Mouse (Mus musculus) left cerebral cortex, postnatal 25 days (tissue): Measurements from ENCODE around the gene Olfr107. TPM values are rescaled to one million over a fixed set of nuclear protein-coding genes. Genes with fewer than 3 reads are reported as not detected.

Source experiments
- DNase-seq, 2 experiments: peaks; one replicate each; pipeline ENCODE4 v3.0.0; 2022; ENCODE audit warnings: low spot score in 2 of 2, mixed read lengths in 1 of 2
- intact Hi-C: fragments of 180-260 bp; cut with DNase I; formaldehyde crosslinking; loops from one replicate; pipeline ENCODE4 v1.15.1; 2025
- total RNA-seq, 2 experiments: library from RNA; stranded (reverse); gene quantifications; 2 replicates each; pipeline ENCODE4 v1.2.3; 2021

The Olfr107 gene
- total RNA-seq: not detected

- intact Hi-C loops: no loop called here
- DNase-seq: no peak
Observed at GRCm38 (mm10) chr17:37398926-37399325, at the start of gene Olfr107. TSS of gene Olfr107 (plus strand) at chr17:37399226.

GRCm38 (mm10) chr17:37359282-37359681 is 39.7 kb upstream of the Olfr107 start, which contains the start of gene Olfr104-ps:
TSS of gene Olfr104-ps (plus strand) at chr17:37359582.
- intact Hi-C loops: no loop called here
- no peak for DNase-seq

GRCm38 (mm10) chr17:37378733-37379132 is 20.3 kb upstream of the Olfr107 start, which contains the start of gene Olfr105-ps:
TSS of gene Olfr105-ps (plus strand) at chr17:37379033.
- intact Hi-C loops: no loop called here

GRCm38 (mm10) chr17:37390093-37390492 is 8.9 kb upstream of the Olfr107 start, which contains the start of gene Olfr106-ps:
TSS of gene Olfr106-ps (plus strand) at chr17:37390393.
- DNase-seq: no peak
- intact Hi-C loops: no loop called here

More at GRCm38 (mm10) chr17:37378733-37379132, 20.3 kb upstream of the Olfr107 start, which contains the start of gene Olfr105-ps:
- no peak for DNase-seq

- intact Hi-C loops: no loop called here
- DNase-seq: no peak
Observed at GRCm38 (mm10) chr17:37413380-37413779, 14.4 kb downstream of the Olfr107 start.

- no peak for DNase-seq
- intact Hi-C loops: no loop called here
Observed at GRCm38 (mm10) chr17:37445180-37445579, 46.2 kb downstream of the Olfr107 start, which contains the start of gene Olfr108. TSS of gene Olfr108 (plus strand) at chr17:37445480.

Other genes with a start within 250 kb of the Olfr107 start
- gene Olfr93, start 237.7 kb upstream of the Olfr107 start, total RNA-seq: not detected
- gene Ubd, start 205.3 kb upstream of the Olfr107 start, total RNA-seq: not detected
- gene Olfr94, start 198.2 kb upstream of the Olfr107 start, total RNA-seq: not detected
- gene Olfr95, start 186.1 kb upstream of the Olfr107 start, total RNA-seq: not detected
- gene Olfr96, start 179.1 kb upstream of the Olfr107 start, total RNA-seq: not detected
- gene Olfr97, start 161.9 kb upstream of the Olfr107 start, total RNA-seq: not detected
- not detected for gene Olfr98, start 135.5 kb upstream of the Olfr107 start, total RNA-seq
- gene H2-M3, start 129.0 kb upstream of the Olfr107 start, total RNA-seq: 1 to 10 TPM; 2.4 to 2.5 TPM
- gene Olfr99, start 115.8 kb upstream of the Olfr107 start, total RNA-seq: not detected
- gene Olfr101, start 94.9 kb upstream of the Olfr107 start, total RNA-seq: not detected
- gene Olfr102, start 82.2 kb upstream of the Olfr107 start, total RNA-seq: not detected
- not detected for gene Olfr103, start 59.5 kb upstream of the Olfr107 start, total RNA-seq
- not detected for gene Olfr104-ps, start 39.6 kb upstream of the Olfr107 start, total RNA-seq
- not detected for gene Olfr105-ps, start 20.2 kb upstream of the Olfr107 start, total RNA-seq
- not detected for gene Olfr106-ps, start 8.8 kb upstream of the Olfr107 start, total RNA-seq
- gene Olfr108, start 46.3 kb downstream of the Olfr107 start, total RNA-seq: not detected
- gene Olfr109, start 59.7 kb downstream of the Olfr107 start, total RNA-seq: not detected
- not detected for gene H2-M2, start 84.3 kb downstream of the Olfr107 start, total RNA-seq
- not detected for gene Olfr110, start 93.2 kb downstream of the Olfr107 start, total RNA-seq
- gene Olfr111, start 108.8 kb downstream of the Olfr107 start, total RNA-seq: not detected
- gene Olfr112, start 170.2 kb downstream of the Olfr107 start, total RNA-seq: not detected
- not detected for gene Olfr113, start 178.4 kb downstream of the Olfr107 start, total RNA-seq
- gene Olfr114, start 193.5 kb downstream of the Olfr107 start, total RNA-seq: not detected
- not detected for gene Olfr115, start 227.9 kb downstream of the Olfr107 start, total RNA-seq
- gene Olfr116, start 228.0 kb downstream of the Olfr107 start, total RNA-seq: not detected